ENCODE assay signal across 18 mouse cellular contexts in genomic region chr16:41612229-41612628, GRCm38 (mm10).
"Had no signal": no experiment of that assay in that cellular context is flagged by ENCODE, and none has a peak within 500 bp of the region (broad histone marks: within the 10 kb centered on the region; RNA-seq: fewer than 3 reads in every experiment).

No protein-coding gene starts in this region.

- H3K9ac ChIP-seq: lung, embryonic 14.5 days; neural tube, embryonic 13.5 days; neural tube, embryonic 15.5 days had no signal

- H3K4me3 ChIP-seq: midbrain, embryonic 10.5 days; myocyte; neural tube, embryonic 13.5 days; neural tube, embryonic 15.5 days had no signal

- H3K27ac ChIP-seq: midbrain, embryonic 10.5 days; neural tube, embryonic 13.5 days; neural tube, embryonic 15.5 days had no signal

- ATAC-seq: midbrain, embryonic 16.5 days had no signal

- H3K27me3 ChIP-seq: neural tube, embryonic 13.5 days; neural tube, embryonic 15.5 days had no signal

- H3K4me2 ChIP-seq: lung, embryonic 14.5 days; neural tube, embryonic 13.5 days; neural tube, embryonic 15.5 days had no signal

- H3K9me3 ChIP-seq: midbrain, embryonic 10.5 days; neural tube, embryonic 13.5 days; neural tube, embryonic 15.5 days had no signal

- H3K4me1 ChIP-seq: midbrain, embryonic 10.5 days; neural tube, embryonic 13.5 days; neural tube, embryonic 15.5 days had no signal

- H3K36me3 ChIP-seq: midbrain, embryonic 10.5 days; neural tube, embryonic 13.5 days; neural tube, embryonic 15.5 days had no signal

- DNase-seq: lung, adult 18-20 months; lung, embryonic 14.5 days; lung, postnatal 10 days; lung, postnatal 4 days; midbrain, embryonic 14.5 days; retina, postnatal 1 day; right cerebral cortex, adult 18-20 months; right cerebral cortex, postnatal 25 days; right cerebral cortex, postnatal 4 days; spleen, adult 18-20 months; thymus, adult 18-20 months; thymus, postnatal 14 days; thymus, postnatal 36 days had no signal
